Mouse (Mus musculus) limb, embryonic 13.5 days (tissue): ENCODE results near the gene Clasp2. TPM values are rescaled to one million over a fixed set of nuclear protein-coding genes. Genes with fewer than 3 reads are reported as not detected.
"Not testable (repeated sequence)": the region's sequence is repeated elsewhere in the genome, so short reads cannot be mapped to it uniquely, and the experiment has no call there.

ENCODE experiments used
- ATAC-seq: fragments of 200-750 bp; cut with Nextera tagmentation; 2 replicates; pipeline ENCODE4 v1.8.0; 2017; ENCODE audit warnings: low read depth, moderate number of reproducible peaks, moderate TSS enrichment; ENCODE audit not compliant: low FRiP score
- H3K27ac ChIP-seq: fragments of 300-500 bp; sonication (generic); 2 replicates; pipeline ENCODE4 v1.5.1; 2015; ENCODE audit warnings: inconsistent platforms, mild to moderate bottlenecking, moderate library complexity
- H3K27me3 ChIP-seq: fragments of 300-500 bp; sonication (generic); 2 replicates; pipeline ENCODE4 v1.6.1; 2015; ENCODE audit warnings: mild to moderate bottlenecking, inconsistent platforms
- H3K36me3 ChIP-seq: fragments of 300-500 bp; sonication (generic); 2 replicates; pipeline ENCODE4 v1.6.1; 2015; ENCODE audit warnings: inconsistent platforms, mild to moderate bottlenecking, moderate library complexity
- H3K4me1 ChIP-seq: fragments of 300-500 bp; sonication (generic); 2 replicates; pipeline ENCODE4 v1.6.1; 2015; ENCODE audit warnings: inconsistent platforms
- H3K4me2 ChIP-seq: fragments of 300-500 bp; sonication (generic); replicated peaks from 2 replicates; pipeline ENCODE4 v1.6.1; 2015; ENCODE audit warnings: inconsistent platforms, mild to moderate bottlenecking, moderate library complexity
- H3K4me3 ChIP-seq: fragments of 300-500 bp; sonication (generic); 2 replicates; pipeline ENCODE4 v1.5.1; 2015; ENCODE audit warnings: moderate library complexity, mild to moderate bottlenecking, inconsistent platforms
- H3K9ac ChIP-seq: fragments of 300-500 bp; sonication (generic); 2 replicates; pipeline ENCODE4 v1.6.1; 2015; ENCODE audit warnings: mild to moderate bottlenecking, inconsistent platforms
- H3K9me3 ChIP-seq: fragments of 300-500 bp; sonication (generic); 2 replicates; pipeline ENCODE4 v1.6.1; 2016; ENCODE audit warnings: inconsistent platforms
- WGBS: fragments of 180-500 bp; shearing (Covaris S2); methylation state at CpG from one replicate; pipeline ENCODE4 v1.1.7; 2015; 5-methylcytosine and 5-hydroxymethylcytosine counted together
- polyA plus RNA-seq: library from polyadenylated mRNA; unstranded; fragments of >200 nt; fragmentation: Nextera tagmentation; extraction: Ambion mirVana; gene quantifications from 2 replicates; pipeline ENCODE4 v1.2.1, GENCODE M21; 2015

Gene Clasp2
- polyA plus RNA-seq, 1 experiment from 2014 or later, result 28.1 TPM

- no peaks in the 10 kb centered on the region for H3K27me3 ChIP-seq
- no peak overlapping the region for H3K4me3 ChIP-seq
- no peak for ATAC-seq
- H3K9ac ChIP-seq, result no peak overlapping the region
- no peak overlapping the region for H3K4me2 ChIP-seq
- H3K27ac ChIP-seq, result no peak overlapping the region
- H3K9me3 ChIP-seq, result 0 out of 2 replicates have a peak, but pooled peaks cover 8% of the 10 kb centered on the region
- WGBS, result 91% methylated on average over 6 of the region's 6 CpGs
- no peaks in the 10 kb centered on the region for H3K4me1 ChIP-seq
- H3K36me3 ChIP-seq, result peaks cover 22% of the 10 kb centered on the region
These were observed 21.1 kb downstream of the Clasp2 start for GRCm38 (mm10) chr9:113762389-113762788.

GRCm38 (mm10) chr9:113763123-113763522 lies 21.9 kb downstream of the Clasp2 start:
- Histone ChIP-seq H3K4me1 (no peaks in the 10 kb centered on the region), H3K4me3 (no peak overlapping the region), H3K9ac (no peak overlapping the region), H3K9me3 (0 out of 2 replicates have a peak, but pooled peaks cover 8% of the 10 kb centered on the region), H3K4me2 (no peak overlapping the region), H3K27ac (no peak overlapping the region), H3K36me3 (peaks cover 22% of the 10 kb centered on the region), H3K27me3 (no peaks in the 10 kb centered on the region)
- 89% methylated on average over 4 of the region's 4 CpGs for WGBS
- no peak for ATAC-seq

GRCm38 (mm10) chr9:113770640-113771039 lies 29.4 kb downstream of the Clasp2 start:
- WGBS, result 84% methylated on average over 4 of the region's 4 CpGs
- no peaks in the 10 kb centered on the region for H3K9me3 ChIP-seq
- H3K27me3 ChIP-seq, result no peaks in the 10 kb centered on the region
- peaks cover 35% of the 10 kb centered on the region for H3K36me3 ChIP-seq
- no peak for ATAC-seq
- H3K4me3 ChIP-seq, result no peak overlapping the region
- no peak overlapping the region for H3K27ac ChIP-seq
- no peak overlapping the region for H3K9ac ChIP-seq
- H3K4me1 ChIP-seq, result no peaks in the 10 kb centered on the region
- no peak overlapping the region for H3K4me2 ChIP-seq

- Histone ChIP-seq H3K9ac (no peak overlapping the region), H3K4me2 (no peak overlapping the region), H3K36me3 (peaks cover 3% of the 10 kb centered on the region; the same call in 1 of the 2 replicates), H3K4me1 (no peaks in the 10 kb centered on the region), H3K27ac (no peak overlapping the region), H3K9me3 (no peaks in the 10 kb centered on the region), H3K4me3 (no peak overlapping the region), H3K27me3 (no peaks in the 10 kb centered on the region)
- ATAC-seq, result no peak
- WGBS, result 85% methylated on average over 3 of the region's 3 CpGs
These were observed 39.6 kb downstream of the Clasp2 start for GRCm38 (mm10) chr9:113780863-113781262.

- 71% methylated on average over 4 of the region's 4 CpGs for WGBS
- no peak for ATAC-seq
These were observed 41.2 kb downstream of the Clasp2 start for GRCm38 (mm10) chr9:113782362-113783005.

GRCm38 (mm10) chr9:113783674-113784073 lies 42.4 kb downstream of the Clasp2 start:
- H3K36me3 ChIP-seq, result peaks cover 3% of the 10 kb centered on the region; the same call in 1 of the 2 replicates
- no peak for ATAC-seq
- no peak overlapping the region; the same call in 1 of the 2 replicates for H3K27ac ChIP-seq
- no peak overlapping the region for H3K9ac ChIP-seq
- no peak overlapping the region for H3K4me2 ChIP-seq
- H3K4me1 ChIP-seq, result no peaks in the 10 kb centered on the region
- 58% methylated on average over 5 of the region's 5 CpGs for WGBS
- no peak overlapping the region for H3K4me3 ChIP-seq
- no peaks in the 10 kb centered on the region for H3K9me3 ChIP-seq
- no peaks in the 10 kb centered on the region for H3K27me3 ChIP-seq

More at GRCm38 (mm10) chr9:113782362-113783005, 41.2 kb downstream of the Clasp2 start:
- Histone ChIP-seq H3K27me3 (no peaks in the 10 kb centered on the region), H3K4me3 (no peak overlapping the region), H3K36me3 (peaks cover 3% of the 10 kb centered on the region; the same call in 1 of the 2 replicates), H3K9ac (no peak overlapping the region), H3K4me1 (no peaks in the 10 kb centered on the region), H3K27ac (no peak overlapping the region), H3K9me3 (no peaks in the 10 kb centered on the region), H3K4me2 (no peak overlapping the region)

GRCm38 (mm10) chr9:113789283-113789682 lies 48.0 kb downstream of the Clasp2 start:
- not testable (repeated sequence) for H3K4me3 ChIP-seq, H3K27ac ChIP-seq, H3K36me3 ChIP-seq, ATAC-seq, H3K4me2 ChIP-seq, H3K27me3 ChIP-seq, H3K9ac ChIP-seq, H3K9me3 ChIP-seq
- WGBS, result 37% methylated on average over 6 of the region's 6 CpGs
- peaks cover 16% of the 10 kb centered on the region for H3K4me1 ChIP-seq

- Histone ChIP-seq H3K9me3 (no peaks in the 10 kb centered on the region), H3K36me3 (no peaks in the 10 kb centered on the region), H3K9ac (peak overlapping the region; percentile 55), H3K27ac (peak overlapping the region; percentile 72), H3K4me2 (peak overlapping the region; percentile 62), H3K4me3 (peak overlapping the region; percentile 38), H3K4me1 (peaks cover 16% of the 10 kb centered on the region), H3K27me3 (no peaks in the 10 kb centered on the region)
- WGBS, result under 1% methylated on average over 17 of the region's 17 CpGs
- ATAC-seq, result peak; percentile 88; the same call in 1 of the 2 replicates
These were observed 51.6 kb downstream of the Clasp2 start for GRCm38 (mm10) chr9:113792651-113793512.

GRCm38 (mm10) chr9:113793513-113793905 lies 52.2 kb downstream of the Clasp2 start:
- Histone ChIP-seq H3K9me3 (no peaks in the 10 kb centered on the region), H3K36me3 (no peaks in the 10 kb centered on the region), H3K4me3 (peak overlapping the region; percentile 38), H3K27me3 (no peaks in the 10 kb centered on the region), H3K4me1 (peaks cover 16% of the 10 kb centered on the region), H3K9ac (peak overlapping the region; percentile 55), H3K27ac (no peak overlapping the region), H3K4me2 (peak overlapping the region; percentile 62)
- 41% methylated on average over 3 of the region's 3 CpGs for WGBS
- ATAC-seq, result no peak

- no peak overlapping the region for H3K4me3 ChIP-seq
- H3K9me3 ChIP-seq, result no peaks in the 10 kb centered on the region
- no peaks in the 10 kb centered on the region for H3K36me3 ChIP-seq
- ATAC-seq, result no peak
- no peak overlapping the region for H3K9ac ChIP-seq
- H3K4me2 ChIP-seq, result peak overlapping the region; percentile 45
- no peak overlapping the region for H3K27ac ChIP-seq
- H3K4me1 ChIP-seq, result peaks cover 16% of the 10 kb centered on the region
- WGBS, result 92% methylated on average over 2 of the region's 2 CpGs
- no peaks in the 10 kb centered on the region for H3K27me3 ChIP-seq
These were observed 52.7 kb downstream of the Clasp2 start for GRCm38 (mm10) chr9:113793966-113794365.

- H3K36me3 ChIP-seq, result no peaks in the 10 kb centered on the region
- no peak for ATAC-seq
- no peaks in the 10 kb centered on the region for H3K27me3 ChIP-seq
- no peak overlapping the region for H3K4me2 ChIP-seq
- H3K9ac ChIP-seq, result no peak overlapping the region
- no peaks in the 10 kb centered on the region for H3K9me3 ChIP-seq
- WGBS, result 79% methylated on average over 5 of the region's 5 CpGs
- no peak overlapping the region for H3K4me3 ChIP-seq
- no peak overlapping the region for H3K27ac ChIP-seq
- peaks cover 13% of the 10 kb centered on the region for H3K4me1 ChIP-seq
These were observed 55.9 kb downstream of the Clasp2 start for GRCm38 (mm10) chr9:113797206-113797605.

GRCm38 (mm10) chr9:113800671-113801070 lies 59.4 kb downstream of the Clasp2 start:
- ATAC-seq, result no peak

More at GRCm38 (mm10) chr9:113800671-113801070, 59.4 kb downstream of the Clasp2 start:
- Histone ChIP-seq H3K4me3 (no peak overlapping the region), H3K9me3 (no peaks in the 10 kb centered on the region), H3K27me3 (no peaks in the 10 kb centered on the region), H3K9ac (no peak overlapping the region), H3K36me3 (no peaks in the 10 kb centered on the region), H3K4me2 (no peak overlapping the region), H3K4me1 (no peaks in the 10 kb centered on the region), H3K27ac (no peak overlapping the region)
- WGBS, result 86% methylated on average over 3 of the region's 3 CpGs
